8 mouse cellular contexts compared by ENCODE assay signal in the genomic region with DNA sequence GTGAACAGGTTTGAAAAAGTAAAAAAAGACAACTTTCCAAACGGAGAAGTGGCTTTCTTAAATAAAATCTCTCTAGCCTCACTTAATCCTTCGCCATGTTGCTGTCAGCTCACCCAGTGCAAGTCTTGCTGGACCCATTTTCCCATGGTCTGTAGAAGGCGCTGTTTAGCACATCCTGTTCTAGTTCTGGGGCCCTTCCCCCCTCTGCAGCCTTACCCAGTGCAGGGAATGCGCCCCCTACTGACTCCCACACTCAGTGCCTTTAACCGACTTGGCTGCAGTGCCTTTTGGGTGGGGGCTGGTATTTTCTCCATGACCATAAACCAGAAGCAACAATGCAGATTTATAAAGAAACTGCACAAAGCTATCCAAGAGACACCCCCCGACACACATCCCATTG. TPM values are rescaled to one million over a fixed set of nuclear protein-coding genes. Genes with fewer than 3 reads are reported as not detected.
DNase-seq lines count a peak whose midpoint lies in the region; ATAC-seq lines count a peak whose summit lies in the region.

No protein-coding gene starts in this region.

- peaks cover 52% of the 10 kb centered on the region for H3K36me3 ChIP-seq in heart, embryonic 14.5 days (ENCODE audit: control insufficient read depth, insufficient read depth, low read length)
- peaks cover 54% of the 10 kb centered on the region for H3K36me3 ChIP-seq in liver, embryonic 13.5 days
- H3K36me3 ChIP-seq in stomach, embryonic 16.5 days (ENCODE audit: control insufficient read depth, insufficient read depth, low read length): peaks cover 18% of the 10 kb centered on the region; the same call in 1 of the 2 replicates

- H3K4me3 ChIP-seq in heart, embryonic 14.5 days (ENCODE audit: control insufficient read depth in 1 of 2, insufficient read depth in 1 of 2, low read depth in 1 of 2, low read length in 2 of 2): peak overlapping the region; percentile 96 to 98
- H3K4me3 ChIP-seq in liver, embryonic 13.5 days (replicated peaks): peak overlapping the region; percentile 98
- peak overlapping the region; percentile 90 for H3K4me3 ChIP-seq in stomach, embryonic 16.5 days (replicated peaks; ENCODE audit: low read length)

- H3K4me2 ChIP-seq in heart, embryonic 14.5 days (ENCODE audit: low read length): peak overlapping the region; percentile 84
- H3K4me2 ChIP-seq in liver, embryonic 13.5 days: peak overlapping the region; percentile 91
- H3K4me2 ChIP-seq in stomach, embryonic 16.5 days (ENCODE audit: low read depth, low read length): peak overlapping the region; percentile 89

- peaks cover 12 to 32% of the 10 kb centered on the region in 2 experiments for H3K4me1 ChIP-seq in heart, embryonic 14.5 days (ENCODE audit: control insufficient read depth in 2 of 2, insufficient read depth in 2 of 2, low read length in 2 of 2)
- peaks cover 63% of the 10 kb centered on the region for H3K4me1 ChIP-seq in liver, embryonic 13.5 days (replicated peaks)
- peaks cover 28% of the 10 kb centered on the region for H3K4me1 ChIP-seq in stomach, embryonic 16.5 days (ENCODE audit: control insufficient read depth, insufficient read depth, low read length)

- DNase-seq in c-Kit-negative CD71-positive TER-119-positive erythroid progenitor cells, embryonic 14.5 days (ENCODE audit: low read depth, low spot score): peak; percentile 73
- peak; percentile 86 for DNase-seq in fibroblast of lung, adult 2 months (ENCODE audit: low read depth)
- peak; percentile 91 for DNase-seq in kidney, postnatal 14 days
- peak; percentile 82 for DNase-seq in liver, embryonic 13.5 days
- peak; percentile 83 for DNase-seq in neural tube, embryonic 10.5 days (ENCODE audit: extremely low spot score, low spot score)

- H3K9ac ChIP-seq in heart, embryonic 14.5 days (ENCODE audit: low read length): peak overlapping the region; percentile 100
- H3K9ac ChIP-seq in liver, embryonic 13.5 days: peak overlapping the region; percentile 99
- H3K9ac ChIP-seq in stomach, embryonic 16.5 days (ENCODE audit: low read length): peak overlapping the region; percentile 100

- peak overlapping the region; percentile 70 to 99 for H3K27ac ChIP-seq in heart, embryonic 14.5 days (replicated peaks in 1 of 2; ENCODE audit: control insufficient read depth in 1 of 2, insufficient read depth in 1 of 2, low read depth in 2 of 2, low read length in 2 of 2)
- H3K27ac ChIP-seq in liver, embryonic 13.5 days: peak overlapping the region; percentile 95
- H3K27ac ChIP-seq in stomach, embryonic 16.5 days (ENCODE audit: low read length): peak overlapping the region; percentile 97

- ATAC-seq in CD4-positive, CD25-positive, alpha-beta regulatory T cell, adult 4 months: peak; percentile 74
- ATAC-seq in heart, embryonic 14.5 days (ENCODE audit: insufficient number of reproducible peaks, insufficient read depth, low FRiP score, low read depth): peak; percentile 47
- peak; percentile 67 for ATAC-seq in liver, embryonic 13.5 days (ENCODE audit: low read depth)
- ATAC-seq in stomach, embryonic 16.5 days (ENCODE audit: insufficient read depth, low FRiP score): peak; percentile 53; the same call in 1 of the 2 replicates

- no peaks in the 10 kb centered on the region for H3K27me3 ChIP-seq in heart, embryonic 14.5 days (ENCODE audit: control insufficient read depth, insufficient read depth, low read length)
- no peaks in the 10 kb centered on the region for H3K27me3 ChIP-seq in liver, embryonic 13.5 days
- no peaks in the 10 kb centered on the region for H3K27me3 ChIP-seq in stomach, embryonic 16.5 days (ENCODE audit: control insufficient read depth, insufficient read depth, low read length)

- WGBS in heart, embryonic 14.5 days: 6% methylated on average over 6 of the region's 6 CpGs
- 5% methylated on average over 6 of the region's 6 CpGs for WGBS in liver, embryonic 13.5 days (ENCODE audit: insufficient replicate concordance)
- WGBS in stomach, embryonic 16.5 days: 5% methylated on average over 6 of the region's 6 CpGs

- no peaks in the 10 kb centered on the region for H3K9me3 ChIP-seq in heart, embryonic 14.5 days (ENCODE audit: control insufficient read depth, low read length)
- H3K9me3 ChIP-seq in liver, embryonic 13.5 days (replicated peaks): no peaks in the 10 kb centered on the region
- H3K9me3 ChIP-seq in stomach, embryonic 16.5 days (replicated peaks; ENCODE audit: control insufficient read depth, low read length): 0 out of 2 replicates have a peak, but pooled peaks cover 4% of the 10 kb centered on the region

RNA-seq across cellular contexts. Expression of a gene that starts 1.6 kb away (rescaled TPM):
- 1 to 10 TPM; 1.4 to 3.1 TPM for polyA plus RNA-seq in CD4-positive, CD25-positive, alpha-beta regulatory T cell, adult 4 months (2017; shearing (Covaris generic))
- polyA plus RNA-seq in heart, embryonic 14.5 days (2014; fragmentation: Nextera tagmentation; extraction: Ambion mirVana): 8.7 and 11.0 TPM in 2 replicates
- 0.71 and 0.91 TPM in 2 replicates for polyA plus RNA-seq in liver, embryonic 13.5 days (2015; fragmentation: Nextera tagmentation; extraction: Ambion mirVana)
- polyA plus RNA-seq in stomach, embryonic 16.5 days (2015; fragmentation: Nextera tagmentation; extraction: Ambion mirVana): 1.0 and 1.4 TPM in 2 replicates

RNA-seq across cellular contexts. Expression of a gene that starts 24.9 kb away (rescaled TPM):
- polyA plus RNA-seq in CD4-positive, CD25-positive, alpha-beta regulatory T cell, adult 4 months (2017; shearing (Covaris generic)): 10 to 100 TPM; 24.7 to 35.6 TPM
- polyA plus RNA-seq in heart, embryonic 14.5 days (2014; fragmentation: Nextera tagmentation; extraction: Ambion mirVana): 16.6 and 18.2 TPM in 2 replicates
- polyA plus RNA-seq in liver, embryonic 13.5 days (2015; fragmentation: Nextera tagmentation; extraction: Ambion mirVana): 4.4 and 5.0 TPM in 2 replicates
- polyA plus RNA-seq in stomach, embryonic 16.5 days (2015; fragmentation: Nextera tagmentation; extraction: Ambion mirVana): 12.3 and 12.6 TPM in 2 replicates

RNA-seq across cellular contexts. Expression of a gene that starts 25.1 kb away (rescaled TPM):
- 100 to 1,000 TPM; 101 to 112 TPM for polyA plus RNA-seq in CD4-positive, CD25-positive, alpha-beta regulatory T cell, adult 4 months (2017; shearing (Covaris generic))
- polyA plus RNA-seq in heart, embryonic 14.5 days (2014; fragmentation: Nextera tagmentation; extraction: Ambion mirVana): 80.4 and 91.8 TPM in 2 replicates
- polyA plus RNA-seq in liver, embryonic 13.5 days (2015; fragmentation: Nextera tagmentation; extraction: Ambion mirVana): 101 and 106 TPM in 2 replicates
- 96.2 and 118 TPM in 2 replicates for polyA plus RNA-seq in stomach, embryonic 16.5 days (2015; fragmentation: Nextera tagmentation; extraction: Ambion mirVana)

RNA-seq across cellular contexts. Expression of a gene that starts 25.2 kb away (rescaled TPM):
- polyA plus RNA-seq in CD4-positive, CD25-positive, alpha-beta regulatory T cell, adult 4 months (2017; shearing (Covaris generic)): under 1 TPM; 0.59 to 0.62 TPM
- polyA plus RNA-seq in heart, embryonic 14.5 days (2014; fragmentation: Nextera tagmentation; extraction: Ambion mirVana): 4.7 and 5.9 TPM in 2 replicates
- polyA plus RNA-seq in liver, embryonic 13.5 days (2015; fragmentation: Nextera tagmentation; extraction: Ambion mirVana): 3.4 and 3.9 TPM in 2 replicates
- polyA plus RNA-seq in stomach, embryonic 16.5 days (2015; fragmentation: Nextera tagmentation; extraction: Ambion mirVana): 2.4 and 3.4 TPM in 2 replicates

Comparison
In these comparisons a context has a peak if more than half of its experiments do, and no peak if none do; other contexts are left out.
1. Peak in every context shown above with its lines: DNase-seq, ATAC-seq, H3K4me3 ChIP-seq and H3K27ac ChIP-seq.